Mouse (Mus musculus): ENCODE results near the gene R3hdm4. TPM values are rescaled to one million over a fixed set of nuclear protein-coding genes. Genes with fewer than 3 reads are reported as not detected.

R3hdm4 gene
- polyA plus RNA-seq, 1 experiment: 195 TPM

DNA sequence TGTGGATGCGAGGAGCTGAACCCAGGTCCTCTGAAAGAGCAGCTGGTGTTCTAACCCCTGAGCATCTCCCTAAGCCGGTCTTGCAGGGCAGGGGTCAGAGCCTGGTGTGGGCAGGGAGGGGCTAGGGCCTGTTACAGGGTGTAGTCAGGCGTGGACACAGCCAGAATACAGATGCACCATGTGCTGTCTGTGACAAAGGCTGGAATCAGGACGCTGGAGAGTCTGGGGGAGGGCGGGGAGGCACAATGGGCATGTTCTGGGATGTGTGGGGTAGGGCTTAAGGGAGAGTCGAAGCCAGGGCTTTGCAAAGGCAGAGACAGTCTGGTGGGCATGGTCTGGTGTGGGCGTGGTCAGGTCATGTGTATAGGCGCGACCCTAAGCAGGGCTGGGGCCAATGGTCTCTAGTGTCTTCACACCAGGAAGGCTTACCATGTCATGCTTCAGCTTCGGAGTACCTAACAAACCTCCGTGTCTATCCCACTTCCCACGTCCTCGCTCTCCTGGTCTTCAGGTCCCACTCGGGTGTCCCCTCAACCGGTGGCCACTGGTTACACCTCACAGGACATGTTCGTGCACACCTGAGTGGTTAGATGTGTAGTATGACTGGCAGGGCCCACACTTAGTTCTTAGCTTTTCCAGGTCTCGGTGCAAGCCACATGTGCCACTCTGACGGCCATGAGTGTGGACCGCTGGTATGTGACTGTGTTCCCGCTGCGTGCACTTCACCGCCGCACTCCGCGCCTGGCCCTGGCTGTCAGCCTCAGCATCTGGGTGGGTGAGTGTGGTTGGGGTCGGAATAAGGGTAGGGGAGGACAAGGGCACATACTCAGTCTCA lies 735 bp downstream of the R3hdm4 start:
- TF ChIP-seq POLR2A (IDR thresholded peaks at IDR 0.05; ENCODE audit: borderline replicate concordance, extremely low read depth, insufficient read depth, insufficient read length, poor library complexity, severe bottlenecking) (no peak), CTCF (IDR thresholded peaks at IDR 0.05; ENCODE audit: borderline replicate concordance, extremely low read depth, insufficient read depth, insufficient read length) (no peak)
- DNase-seq (ENCODE audit: low read depth): no peak

DNA sequence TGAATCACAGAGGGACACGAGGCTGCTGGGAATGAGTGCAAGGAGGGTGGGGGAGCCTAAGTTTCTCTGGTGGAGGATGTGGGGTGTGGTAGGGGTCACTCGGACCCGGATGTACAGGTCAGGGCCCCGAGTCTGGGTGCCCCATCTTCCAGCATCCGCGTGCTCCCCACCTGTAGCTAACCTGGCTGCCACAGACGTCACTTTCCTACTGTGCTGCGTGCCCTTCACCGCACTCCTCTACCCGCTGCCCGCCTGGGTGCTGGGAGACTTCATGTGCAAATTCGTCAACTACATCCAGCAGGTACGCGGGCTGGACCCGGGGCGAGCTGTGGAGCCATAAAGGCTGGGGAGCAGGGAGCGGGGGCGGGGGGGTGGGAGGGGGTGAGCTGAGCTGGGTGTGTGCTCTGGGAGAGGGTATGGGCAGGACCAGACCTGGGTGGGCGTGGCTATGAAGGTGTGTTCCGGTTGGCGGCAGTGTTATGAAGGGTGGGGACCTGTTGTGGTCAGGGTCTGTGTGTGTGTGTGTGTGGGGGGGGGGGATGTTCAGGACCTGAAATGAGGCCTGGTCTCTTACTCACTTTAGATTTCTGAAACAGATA lies 1.7 kb downstream of the R3hdm4 start:
- DNase-seq (ENCODE audit: low read depth): no peak
- TF ChIP-seq POLR2A (IDR thresholded peaks at IDR 0.05; ENCODE audit: borderline replicate concordance, extremely low read depth, insufficient read depth, insufficient read length, poor library complexity, severe bottlenecking) (no peak), CTCF (IDR thresholded peaks at IDR 0.05; ENCODE audit: borderline replicate concordance, extremely low read depth, insufficient read depth, insufficient read length) (no peak)

DNA sequence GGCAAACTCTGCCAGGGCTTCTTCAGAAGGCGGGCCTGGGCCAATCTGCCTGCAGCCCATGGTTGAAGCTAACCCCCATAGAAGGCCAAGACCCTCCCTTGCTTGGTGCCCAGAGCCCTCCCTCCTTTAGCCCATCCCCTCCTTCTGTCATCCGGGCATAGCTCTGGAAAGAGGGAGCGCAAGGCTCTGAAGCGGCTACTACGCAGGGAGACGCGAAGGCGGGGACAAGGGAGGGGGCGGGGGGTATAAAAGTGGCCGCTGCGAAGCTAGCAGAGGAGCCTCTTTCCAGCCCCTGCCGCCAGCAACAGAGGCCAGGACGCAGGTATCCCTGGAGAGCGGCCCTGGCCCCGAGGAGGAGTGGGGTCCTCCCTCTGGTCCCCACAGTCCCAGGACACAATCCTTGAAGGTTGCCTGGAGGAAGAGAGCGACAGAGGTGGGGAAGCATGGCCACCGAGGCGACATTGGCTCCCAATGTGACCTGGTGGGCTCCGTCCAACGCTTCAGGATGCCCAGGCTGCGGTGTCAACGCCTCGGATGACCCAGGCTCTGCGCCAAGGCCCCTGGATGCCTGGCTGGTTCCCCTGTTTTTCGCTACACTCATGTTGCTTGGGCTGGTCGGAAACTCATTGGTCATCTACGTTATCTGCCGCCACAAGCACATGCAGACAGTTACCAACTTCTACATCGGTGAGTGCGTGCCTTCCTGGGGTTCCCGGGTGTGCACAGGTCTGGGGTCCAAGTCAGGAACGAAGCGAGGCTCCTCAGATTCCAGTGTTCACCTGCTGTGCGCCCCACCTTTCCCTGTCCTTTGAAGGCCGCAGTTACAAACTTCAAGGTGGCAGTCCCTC lies 2.6 kb downstream of the R3hdm4 start:
- no peak for TF ChIP-seq CTCF (IDR thresholded peaks at IDR 0.05; ENCODE audit: borderline replicate concordance, extremely low read depth, insufficient read depth, insufficient read length)
- DNase-seq (ENCODE audit: low read depth): no peak

DNA sequence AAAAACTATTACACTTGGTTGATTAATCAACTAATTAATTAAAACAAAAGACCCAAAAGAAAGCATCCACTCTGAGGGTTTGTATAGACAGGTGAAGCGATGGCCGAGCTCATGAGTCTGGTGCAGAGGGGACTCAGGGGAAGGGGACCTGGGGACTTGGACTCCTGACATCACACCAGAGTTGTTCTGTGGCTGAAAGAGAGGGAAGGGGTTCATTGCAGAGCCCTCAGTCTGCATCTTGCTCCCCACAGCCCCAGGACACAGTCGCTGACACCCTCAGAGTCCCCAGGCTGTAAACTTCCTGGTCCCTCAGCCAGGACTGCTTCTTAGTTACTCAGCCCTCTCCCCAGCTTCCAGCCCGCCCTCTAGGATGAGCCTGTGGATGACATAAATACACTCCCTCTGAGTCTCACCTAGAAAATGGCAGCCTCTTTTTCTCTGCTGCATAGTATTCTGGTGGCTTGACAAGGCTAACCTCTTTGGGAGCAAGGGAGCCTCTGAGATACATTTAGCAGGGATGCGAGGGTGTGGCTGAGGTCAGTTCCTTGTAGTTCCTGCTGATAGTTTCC lies 3.4 kb downstream of the R3hdm4 start:
- TF ChIP-seq CTCF (IDR thresholded peaks at IDR 0.05; ENCODE audit: borderline replicate concordance, extremely low read depth, insufficient read depth, insufficient read length): no peak
- no peak for DNase-seq (ENCODE audit: low read depth)

DNA sequence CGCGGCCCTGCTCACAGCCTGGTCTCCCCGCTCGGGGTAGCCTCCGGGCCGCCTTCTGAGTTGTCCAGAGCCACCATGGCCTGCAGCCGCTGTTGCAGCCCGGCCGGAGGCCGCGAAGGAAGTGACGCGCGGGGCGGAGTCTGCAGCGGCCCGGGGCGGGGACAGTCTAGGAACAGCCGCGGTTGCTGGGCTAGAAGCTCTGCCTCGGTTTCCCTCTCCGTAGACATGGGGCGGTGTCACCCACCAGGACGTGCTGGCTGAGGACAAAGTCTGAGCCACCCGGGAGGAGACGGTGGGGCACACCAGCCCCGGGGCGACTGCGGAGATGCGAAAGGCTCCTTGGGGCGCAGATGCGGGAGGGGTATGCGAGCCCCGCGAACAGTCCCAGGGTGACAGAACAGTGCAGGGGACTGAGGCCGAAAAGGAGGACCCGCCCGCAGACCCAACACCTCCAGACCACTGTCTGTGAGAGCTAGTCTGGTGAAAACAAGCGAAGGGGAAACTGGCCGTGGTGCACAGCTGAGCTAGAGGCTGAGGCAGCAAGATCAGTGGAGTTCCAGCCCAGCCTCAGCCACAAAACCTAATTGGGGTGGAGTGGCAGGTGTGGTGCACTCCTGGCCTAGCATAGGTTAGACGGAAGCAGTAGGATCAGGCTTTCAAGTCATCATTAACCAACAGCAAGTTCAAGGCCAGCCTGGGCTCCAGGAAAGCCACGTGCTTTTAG lies 4.0 kb downstream of the R3hdm4 start, which contains the start of gene Kiss1r:
Kiss1r (plus strand) TSS at position 164 of the 724 bp plus-strand sequence.
- TF ChIP-seq POLR2A (IDR thresholded peaks at IDR 0.05; ENCODE audit: borderline replicate concordance, extremely low read depth, insufficient read depth, insufficient read length, poor library complexity, severe bottlenecking) (peak; percentile 85), CTCF (IDR thresholded peaks at IDR 0.05; ENCODE audit: borderline replicate concordance, extremely low read depth, insufficient read depth, insufficient read length) (no peak)
- DNase-seq (ENCODE audit: low read depth): peak; percentile 84

DNA sequence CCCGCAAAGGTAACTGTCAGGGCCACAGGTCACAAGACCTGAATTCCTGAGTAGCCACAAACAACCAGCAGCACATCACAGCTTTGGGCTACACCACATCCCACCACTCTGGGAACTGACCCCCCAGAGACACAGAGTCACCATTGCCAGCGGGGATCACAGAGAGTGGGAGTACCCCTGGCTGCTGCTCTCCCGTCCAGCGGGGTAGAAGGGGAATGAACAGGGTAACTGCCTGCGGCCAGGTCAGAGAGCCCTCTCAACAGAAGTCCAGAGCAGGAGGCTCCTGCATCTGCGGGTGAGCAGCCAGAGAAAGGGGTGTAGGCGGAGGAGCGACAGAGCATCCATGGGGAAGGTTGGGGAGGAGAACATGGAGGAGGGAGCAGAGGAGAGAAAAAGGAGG lies 4.9 kb downstream of the R3hdm4 start:
- DNase-seq (ENCODE audit: low read depth): no peak
- TF ChIP-seq POLR2A (IDR thresholded peaks at IDR 0.05; ENCODE audit: borderline replicate concordance, extremely low read depth, insufficient read depth, insufficient read length, poor library complexity, severe bottlenecking) (no peak), CTCF (IDR thresholded peaks at IDR 0.05; ENCODE audit: borderline replicate concordance, extremely low read depth, insufficient read depth, insufficient read length) (no peak)

DNA sequence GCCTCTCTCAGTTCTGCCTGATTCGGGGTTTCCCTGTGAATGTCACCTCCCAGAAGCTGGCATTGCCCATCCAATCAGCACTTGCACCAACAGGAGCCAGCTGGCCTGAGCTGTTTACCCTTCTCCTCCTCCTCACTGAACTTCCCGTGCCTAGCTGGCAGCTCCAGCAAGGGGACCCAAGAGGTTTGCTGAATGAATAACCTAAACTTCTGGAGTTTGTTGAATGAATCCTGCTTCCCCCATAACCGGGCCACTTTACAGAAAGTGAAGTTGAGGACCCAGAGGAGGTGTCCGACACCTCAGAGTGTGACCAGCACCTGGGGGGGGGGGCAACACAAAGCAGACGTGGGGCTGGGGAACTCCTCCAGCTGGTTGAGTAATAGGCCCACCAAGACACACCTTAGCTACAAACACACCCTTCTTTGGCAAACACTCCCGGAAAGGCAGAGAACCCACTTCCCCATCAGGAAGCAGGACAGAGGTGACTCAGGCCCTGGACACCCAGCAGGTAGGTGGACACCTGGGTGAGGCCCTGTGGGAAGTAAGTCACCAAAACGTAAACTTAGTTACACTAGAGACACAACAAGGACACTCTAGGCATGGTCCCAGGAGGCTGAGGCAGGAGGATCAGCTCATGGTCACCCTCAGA lies 5.9 kb downstream of the R3hdm4 start:
- TF ChIP-seq CTCF (IDR thresholded peaks at IDR 0.05; ENCODE audit: borderline replicate concordance, extremely low read depth, insufficient read depth, insufficient read length): no peak
- TF ChIP-seq POLR2A (IDR thresholded peaks at IDR 0.05; ENCODE audit: borderline replicate concordance, extremely low read depth, insufficient read depth, insufficient read length, poor library complexity, severe bottlenecking): no peak

DNA sequence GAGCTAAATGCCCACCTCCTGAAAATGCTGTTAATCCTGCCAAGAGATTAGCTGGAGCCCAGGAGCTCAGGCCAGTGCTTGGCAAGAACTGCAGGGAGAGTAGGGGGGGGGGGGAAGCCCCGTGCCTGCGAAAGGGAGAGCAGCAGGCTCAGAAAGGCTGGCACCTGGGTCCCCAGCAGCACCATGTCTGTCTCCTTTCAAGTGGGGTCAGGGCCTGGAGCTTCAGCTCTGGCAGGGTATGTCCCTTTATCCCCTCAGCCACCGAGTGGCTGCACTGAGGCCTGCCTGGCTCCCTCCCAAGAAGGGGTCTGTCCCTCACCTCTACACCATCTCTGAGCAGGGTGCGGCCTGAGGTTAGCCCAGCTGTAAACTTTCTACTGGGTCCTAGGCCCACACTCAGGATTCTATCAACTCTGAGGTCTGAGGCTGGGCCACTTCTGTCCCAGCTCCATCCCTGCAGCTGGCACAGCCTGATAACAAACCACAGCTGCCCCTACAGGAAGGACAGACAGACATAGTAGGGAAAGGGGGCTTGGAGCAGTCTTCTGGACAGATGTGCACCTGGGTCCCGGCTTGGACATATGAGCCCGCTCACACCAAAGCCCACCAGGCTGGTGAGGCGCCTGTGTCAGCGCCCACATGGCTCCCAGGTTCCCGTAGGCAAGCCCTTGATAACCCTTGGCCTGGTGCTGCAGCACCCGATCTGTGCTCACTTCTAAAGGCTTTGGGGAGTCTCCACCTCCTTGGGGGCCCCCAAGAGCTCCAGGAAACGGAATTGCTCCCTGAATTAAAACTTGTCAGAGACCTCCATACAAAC lies 6.7 kb downstream of the R3hdm4 start:
- DNase-seq (ENCODE audit: low read depth): peak; percentile 71
- TF ChIP-seq CTCF (IDR thresholded peaks at IDR 0.05; ENCODE audit: borderline replicate concordance, extremely low read depth, insufficient read depth, insufficient read length): no peak
- no peak for TF ChIP-seq POLR2A (IDR thresholded peaks at IDR 0.05; ENCODE audit: borderline replicate concordance, extremely low read depth, insufficient read depth, insufficient read length, poor library complexity, severe bottlenecking)

More for the DNA sequence above, 5.9 kb downstream of the R3hdm4 start:
- peak; percentile 14 for DNase-seq (ENCODE audit: low read depth)

DNA sequence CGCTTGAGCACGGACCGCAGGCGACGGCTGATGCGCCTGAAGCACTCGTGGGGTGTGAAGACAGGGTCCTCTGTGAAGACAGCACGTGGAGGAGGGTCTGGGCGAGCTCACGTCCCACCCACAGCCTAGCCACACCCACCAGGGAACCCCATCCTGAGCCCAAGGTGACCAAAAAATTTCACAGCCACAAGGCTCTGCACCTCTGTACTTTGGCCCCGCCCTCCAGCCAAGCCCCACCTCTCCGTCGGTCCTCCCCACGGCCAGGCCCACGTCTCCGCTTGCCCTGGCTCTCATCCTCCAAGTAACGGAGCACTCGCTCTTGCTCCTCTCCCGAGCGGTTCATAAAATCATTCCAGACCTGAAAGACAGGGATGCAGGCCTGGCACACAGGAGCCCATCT lies 8.6 kb downstream of the R3hdm4 start:
- DNase-seq (ENCODE audit: low read depth): no peak
- TF ChIP-seq POLR2A (IDR thresholded peaks at IDR 0.05; ENCODE audit: borderline replicate concordance, extremely low read depth, insufficient read depth, insufficient read length, poor library complexity, severe bottlenecking) (no peak), CTCF (IDR thresholded peaks at IDR 0.05; ENCODE audit: borderline replicate concordance, extremely low read depth, insufficient read depth, insufficient read length) (no peak)

DNA sequence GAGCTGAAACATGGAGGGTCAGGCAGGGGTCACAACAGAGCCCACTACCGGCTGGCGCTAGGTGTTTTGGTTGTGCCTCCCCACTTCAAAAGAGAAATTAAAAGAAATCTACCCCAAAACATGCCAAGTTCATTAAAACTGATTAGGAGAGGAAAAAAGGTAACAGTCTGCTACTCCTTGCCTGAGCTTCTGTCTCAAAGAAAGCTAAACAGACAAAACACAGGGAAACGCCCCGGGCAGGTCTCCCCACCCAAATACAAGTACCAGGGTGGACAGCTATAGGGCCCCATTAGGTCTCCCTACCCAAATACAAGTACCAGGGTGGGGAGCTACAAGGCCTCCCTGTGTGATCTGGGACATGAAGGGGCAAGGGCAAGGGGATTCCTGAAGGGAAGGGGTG lies 10.5 kb downstream of the R3hdm4 start, which contains the start of gene Gm26602:
Gm26602 (plus strand) TSS at position 301 of the 400 bp plus-strand sequence.
- TF ChIP-seq CTCF (IDR thresholded peaks at IDR 0.05; ENCODE audit: borderline replicate concordance, extremely low read depth, insufficient read depth, insufficient read length): no peak
- TF ChIP-seq POLR2A (IDR thresholded peaks at IDR 0.05; ENCODE audit: borderline replicate concordance, extremely low read depth, insufficient read depth, insufficient read length, poor library complexity, severe bottlenecking): no peak
- DNase-seq (ENCODE audit: low read depth): no peak
